Mouse (Mus musculus) lung, adult 2 months (tissue): ENCODE measurements at regions not wholly inside any gene's neighbourhood (a gene's known extent, or its start where the extent isn't known, plus 50 kb on each side); places are given as distances from the start of the nearest gene placed in this dataset.

Experiments
- CTCF ChIP-seq: fragments of 200-500 bp; IDR thresholded peaks from 2 replicates; pipeline ENCODE4 v1.5.1; 2011; ENCODE audit warnings: mild to moderate bottlenecking, low read length, control low read depth; ENCODE audit not compliant: insufficient read depth
- POLR2A ChIP-seq: fragments of 200-500 bp; IDR thresholded peaks from 2 replicates; pipeline ENCODE4 v1.6.1; 2011; ENCODE audit warnings: low read depth, mild to moderate bottlenecking, control low read depth, low read length, borderline replicate concordance; ENCODE audit errors: extremely low read depth

- TF ChIP-seq CTCF (no peak), POLR2A (no peak)
Measured at GRCm38 (mm10) chr5:106108474-106108971, 232.2 kb downstream of the Zfp326 start.
